25 mouse cellular contexts compared by ENCODE assay signal in genomic region chr16:73004601-73005000, GRCm38 (mm10).
A peak's percentile ranks its signal among the peaks of the same experiment; 100 is the strongest.
DNase-seq lines count a peak whose midpoint lies in the region; ATAC-seq and TF ChIP-seq lines count a peak whose summit lies in the region.
"Had no signal": no experiment of that assay in that cellular context is flagged by ENCODE, and none has a peak within 500 bp of the region (broad histone marks: within the 10 kb centered on the region; RNA-seq: fewer than 3 reads in every experiment).

No protein-coding gene starts in this region.

- H3K4me2 ChIP-seq in hindbrain, embryonic 11.5 days (replicated peaks; ENCODE audit: low read depth, low read length): no peak overlapping the region
- H3K4me2 ChIP-seq: embryonic facial prominence, embryonic 12.5 days; forebrain, embryonic 13.5 days; forebrain, embryonic 15.5 days had no signal

- no peak for TF ChIP-seq CTCF in testis, adult 2 months (IDR thresholded peaks at IDR 0.05; ENCODE audit: control insufficient read depth, insufficient read depth, insufficient replicate concordance, low read depth, low read length)

- no peaks in the 10 kb centered on the region for H3K27me3 ChIP-seq in hindbrain, embryonic 11.5 days (ENCODE audit: control insufficient read depth, insufficient read depth, low read length)
- H3K27me3 ChIP-seq in hindbrain, embryonic 10.5 days (ENCODE audit: insufficient read depth, poor library complexity, severe bottlenecking): no peaks in the 10 kb centered on the region
- no peaks in the 10 kb centered on the region for H3K27me3 ChIP-seq in testis, adult 2 months (ENCODE audit: control insufficient read depth, insufficient read depth, low read length)
- H3K27me3 ChIP-seq: embryonic facial prominence, embryonic 12.5 days; forebrain, embryonic 13.5 days; forebrain, embryonic 15.5 days had no signal

- 95% methylated on average over 11 of the region's 11 CpGs for WGBS in hindbrain, embryonic 11.5 days
- WGBS in hindbrain, embryonic 10.5 days: 89% methylated on average over 11 of the region's 11 CpGs

- no peaks in the 10 kb centered on the region for H3K36me3 ChIP-seq in hindbrain, embryonic 11.5 days (ENCODE audit: control insufficient read depth, insufficient read depth, low read length)
- H3K36me3 ChIP-seq in hindbrain, embryonic 10.5 days: peaks cover 32% of the 10 kb centered on the region
- no peaks in the 10 kb centered on the region for H3K36me3 ChIP-seq in testis, adult 2 months (ENCODE audit: control insufficient read depth, insufficient read depth, low read length)
- H3K36me3 ChIP-seq: G1E had no signal

- no peak overlapping the region for H3K27ac ChIP-seq in hindbrain, embryonic 11.5 days (ENCODE audit: low read depth, low read length)
- H3K27ac ChIP-seq in hindbrain, embryonic 10.5 days: no peak overlapping the region
- H3K27ac ChIP-seq in testis, adult 2 months (ENCODE audit: control insufficient read depth, insufficient read depth, low read depth, low read length): no peak overlapping the region
- H3K27ac ChIP-seq: embryonic facial prominence, embryonic 10.5 days; embryonic facial prominence, embryonic 12.5 days; forebrain, embryonic 13.5 days; forebrain, embryonic 15.5 days had no signal

- peak; percentile 58; the same call in 1 of the 2 replicates for ATAC-seq in hindbrain, embryonic 11.5 days (ENCODE audit: low FRiP score)
- ATAC-seq: activated CD4-positive, CD25-positive, alpha-beta regulatory T cell, adult 4 months; forebrain, embryonic 13.5 days; forebrain, embryonic 15.5 days; forebrain, postnatal 0 days; Patski had no signal

- no peak overlapping the region for H3K4me3 ChIP-seq in hindbrain, embryonic 11.5 days (ENCODE audit: low read depth, low read length)
- no peak overlapping the region for H3K4me3 ChIP-seq in hindbrain, embryonic 10.5 days
- peak overlapping the region; percentile 92 for H3K4me3 ChIP-seq in testis, adult 2 months (ENCODE audit: control insufficient read depth, low read depth, low read length)
- H3K4me3 ChIP-seq: embryonic facial prominence, embryonic 10.5 days; embryonic facial prominence, embryonic 12.5 days; forebrain, embryonic 13.5 days; forebrain, embryonic 15.5 days had no signal

- H3K9ac ChIP-seq in hindbrain, embryonic 11.5 days (ENCODE audit: low read depth, low read length): no peak overlapping the region
- H3K9ac ChIP-seq: embryonic facial prominence, embryonic 12.5 days; forebrain, embryonic 13.5 days; forebrain, embryonic 15.5 days; forebrain, postnatal 0 days had no signal

- no peaks in the 10 kb centered on the region for H3K9me3 ChIP-seq in hindbrain, embryonic 11.5 days (ENCODE audit: control insufficient read depth, low read length)
- H3K9me3 ChIP-seq in hindbrain, embryonic 10.5 days: no peaks in the 10 kb centered on the region
- H3K9me3 ChIP-seq: embryonic facial prominence, embryonic 10.5 days; embryonic facial prominence, embryonic 12.5 days; forebrain, embryonic 13.5 days; forebrain, embryonic 15.5 days had no signal

- no peak for DNase-seq in hindbrain, embryonic 11.5 days (ENCODE audit: low spot score)
- no peak for DNase-seq in hindbrain, embryonic 10.5 days (ENCODE audit: low spot score)
- no peak for DNase-seq in testis, postnatal 10 days (ENCODE audit: low spot score)
- DNase-seq in R1 (ENCODE audit: low read depth, low spot score): peak; percentile 77
- peak; percentile 72 for DNase-seq in testis, postnatal 14 days (ENCODE audit: low spot score)
- DNase-seq in lung, postnatal 10 days: no peak
- DNase-seq in thymus, postnatal 36 days: no peak
- DNase-seq: adrenal gland, adult 2 months; adrenal gland, postnatal 10 days; adrenal gland, postnatal 25 days; cerebellum, adult 11 months; cerebellum, adult 18-20 months; cerebellum, adult 8-10 months; cerebellum, adult 9-11 months; cerebellum, postnatal 14 days; cerebellum, postnatal 36 days; forebrain, postnatal 0 days had no signal

- no peaks in the 10 kb centered on the region for H3K4me1 ChIP-seq in hindbrain, embryonic 11.5 days (replicated peaks; ENCODE audit: control insufficient read depth, insufficient read depth, low read length)
- H3K4me1 ChIP-seq in hindbrain, embryonic 10.5 days (replicated peaks): peaks cover 17% of the 10 kb centered on the region
- no peaks in the 10 kb centered on the region for H3K4me1 ChIP-seq in testis, adult 2 months (ENCODE audit: control insufficient read depth, insufficient read depth, low read length)
- H3K4me1 ChIP-seq: forebrain, embryonic 15.5 days had no signal

- no peak for TF ChIP-seq POLR2A in testis, adult 2 months (IDR thresholded peaks at IDR 0.05; ENCODE audit: control insufficient read depth, low read depth, low read length)

Comparison
In these comparisons a context has a peak if more than half of its experiments do, and no peak if none do; other contexts are left out.
1. DNase-seq: peak in R1 (single experiment) and testis, postnatal 14 days (single experiment); none in hindbrain, embryonic 11.5 days (single experiment), hindbrain, embryonic 10.5 days (single experiment), testis, postnatal 10 days (single experiment), lung, postnatal 10 days (single experiment) and thymus, postnatal 36 days (0 of 2).